Mouse (Mus musculus) MEL (cell line): Measurements from ENCODE around the gene Top2a. TPM values are rescaled to one million over a fixed set of nuclear protein-coding genes. Genes with fewer than 3 reads are reported as not detected.

Experiments used
- DNase-seq: peaks from one replicate; pipeline ENCODE4 v3.0.0; 2011; ENCODE audit warnings: low read depth, low spot score
- H3K27ac ChIP-seq: 2 replicates; pipeline ENCODE4 v1.5.1; 2012; ENCODE audit warnings: low read depth, mild to moderate bottlenecking, control low read depth, low read length, moderate library complexity; ENCODE audit not compliant: control insufficient read depth
- H3K27me3 ChIP-seq, 2 experiments: fragments of 150-350 bp in 1 of 2; sonication (generic) in 1 of 2; 2 replicates each; pipeline ENCODE4 v1.6.1; 2012; ENCODE audit warnings: low read length in 2 of 2, mild to moderate bottlenecking in 2 of 2, improper control_type of control experiment in 1 of 2, moderate library complexity in 1 of 2; ENCODE audit not compliant: insufficient read depth in 2 of 2, control insufficient read depth in 1 of 2
- H3K36me3 ChIP-seq, 2 experiments: 2 replicates each; pipeline ENCODE4 v1.6.1; 2012 to 2014; ENCODE audit warnings: low read length in 2 of 2, improper control_type of control experiment in 1 of 2, inconsistent platforms in 1 of 2, mild to moderate bottlenecking in 1 of 2; ENCODE audit not compliant: insufficient read depth in 2 of 2, control insufficient read depth in 1 of 2
- H3K4me1 ChIP-seq, 2 experiments: fragments of 150-350 bp in 1 of 2; sonication (generic) in 1 of 2; 2 replicates each; pipeline ENCODE4 v1.6.1; 2012; ENCODE audit warnings: low read length in 2 of 2, improper control_type of control experiment in 1 of 2, mild to moderate bottlenecking in 1 of 2; ENCODE audit not compliant: insufficient read depth in 2 of 2, control insufficient read depth in 1 of 2
- H3K4me3 ChIP-seq, 2 experiments: fragments of 150-350 bp in 1 of 2; sonication (generic) in 1 of 2; 2 replicates each; pipeline ENCODE4 v1.5.1; 2012; ENCODE audit warnings: low read depth in 2 of 2, low read length in 2 of 2, mild to moderate bottlenecking in 2 of 2, moderate library complexity in 2 of 2, control low read depth in 1 of 2, improper control_type of control experiment in 1 of 2; ENCODE audit not compliant: control insufficient read depth in 1 of 2, insufficient read depth in 1 of 2
- H3K79me2 ChIP-seq: 2 replicates; pipeline ENCODE4 v1.6.1; 2012; ENCODE audit warnings: mild to moderate bottlenecking, low read length, moderate library complexity; ENCODE audit not compliant: control insufficient read depth, poor library complexity, insufficient read depth
- H3K9ac ChIP-seq: 2 replicates; pipeline ENCODE4 v1.6.1; 2012; ENCODE audit warnings: low read depth, mild to moderate bottlenecking, control low read depth, low read length, moderate library complexity; ENCODE audit not compliant: control insufficient read depth, poor library complexity, severe bottlenecking
- H3K9me3 ChIP-seq: fragments of 150-350 bp; sonication (generic); replicated peaks from 2 replicates; pipeline ENCODE4 v1.6.1; 2012; ENCODE audit warnings: mild to moderate bottlenecking, low read length, improper control_type of control experiment, moderate library complexity; ENCODE audit not compliant: insufficient read depth
- BHLHE40 ChIP-seq: IDR thresholded peaks from 2 replicates; pipeline ENCODE4 v1.6.1; 2012; ENCODE audit warnings: low read depth, mild to moderate bottlenecking, inconsistent platforms, low read length, improper control_type of control experiment, borderline replicate concordance
- CHD1 ChIP-seq: IDR thresholded peaks from 2 replicates; pipeline ENCODE4 v1.6.1; 2012; ENCODE audit warnings: low read depth, mild to moderate bottlenecking, inconsistent platforms, low read length, improper control_type of control experiment
- CTCF ChIP-seq, 3 experiments: IDR thresholded peaks in 2 of 3; conservative IDR thresholded peaks in 1 of 3; 2 replicates each; pipeline ENCODE4 v1.5.1; 2011 to 2012; ENCODE audit warnings: low read length in 3 of 3, low read depth in 2 of 3, mild to moderate bottlenecking in 2 of 3, improper control_type of control experiment in 1 of 3, inconsistent platforms in 1 of 3, mixed read lengths in 1 of 3, moderate library complexity in 1 of 3; ENCODE audit not compliant: control insufficient read depth in 1 of 3, insufficient read depth in 1 of 3, poor library complexity in 1 of 3, severe bottlenecking in 1 of 3
- E2F4 ChIP-seq: IDR thresholded peaks from 2 replicates; pipeline ENCODE4 v1.6.1; 2011; ENCODE audit warnings: low read depth, low read length, improper control_type of control experiment, borderline replicate concordance
- ELF1 ChIP-seq: IDR thresholded peaks from 2 replicates; pipeline ENCODE4 v1.6.1; 2014; ENCODE audit warnings: low read depth, mild to moderate bottlenecking, inconsistent platforms, low read length, improper control_type of control experiment, moderate library complexity
- EP300 ChIP-seq, 2 experiments: IDR thresholded peaks; 2 replicates each; pipeline ENCODE4 v1.6.1; 2011; ENCODE audit warnings: improper control_type of control experiment in 2 of 2, low read length in 2 of 2, low read depth in 1 of 2, mild to moderate bottlenecking in 1 of 2
- ETS1 ChIP-seq: IDR thresholded peaks from 2 replicates; pipeline ENCODE4 v1.6.1; 2012; ENCODE audit warnings: low read depth, mild to moderate bottlenecking, inconsistent platforms, low read length, improper control_type of control experiment, moderate library complexity
- GABPA ChIP-seq: IDR thresholded peaks from 2 replicates; pipeline ENCODE4 v1.6.1; 2012; ENCODE audit warnings: low read depth, mild to moderate bottlenecking, inconsistent platforms, low read length, improper control_type of control experiment, moderate library complexity
- GATA1 ChIP-seq: IDR thresholded peaks from 2 replicates; pipeline ENCODE4 v1.6.1; 2011; ENCODE audit warnings: low read depth, low read length, improper control_type of control experiment
- HCFC1 ChIP-seq: IDR thresholded peaks from 2 replicates; pipeline ENCODE4 v1.6.1; 2012; ENCODE audit warnings: low read depth, mild to moderate bottlenecking, inconsistent platforms, low read length, improper control_type of control experiment, moderate library complexity
- JUND ChIP-seq: IDR thresholded peaks from 2 replicates; pipeline ENCODE4 v1.6.1; 2011; ENCODE audit warnings: low read depth, mild to moderate bottlenecking, improper control_type of control experiment, low read length
- KAT2A ChIP-seq: conservative IDR thresholded peaks from 2 replicates; pipeline ENCODE4 v1.6.1; 2012; ENCODE audit warnings: low read depth, low read length, improper control_type of control experiment, inconsistent platforms
- MAFK ChIP-seq: IDR thresholded peaks from 2 replicates; pipeline ENCODE4 v1.6.1; 2011; ENCODE audit warnings: low read depth, mild to moderate bottlenecking, low read length, improper control_type of control experiment, borderline replicate concordance
- MAZ ChIP-seq: IDR thresholded peaks from 2 replicates; pipeline ENCODE4 v1.6.1; 2012; ENCODE audit warnings: low read depth, mild to moderate bottlenecking, inconsistent platforms, low read length, improper control_type of control experiment
- MXI1 ChIP-seq: IDR thresholded peaks from 2 replicates; pipeline ENCODE4 v1.6.1; 2011; ENCODE audit warnings: mild to moderate bottlenecking, low read depth, low read length, improper control_type of control experiment
- POLR2AphosphoS5 ChIP-seq: IDR thresholded peaks from 2 replicates; pipeline ENCODE4 v1.6.1; 2012; ENCODE audit warnings: low read depth, borderline replicate concordance, mild to moderate bottlenecking, inconsistent platforms, low read length, moderate library complexity, mixed read lengths
- RAD21 ChIP-seq: IDR thresholded peaks from 2 replicates; pipeline ENCODE4 v1.6.1; 2011; ENCODE audit warnings: mild to moderate bottlenecking, low read depth, low read length, improper control_type of control experiment
- RCOR1 ChIP-seq: IDR thresholded peaks from 2 replicates; pipeline ENCODE4 v1.6.1; 2012; ENCODE audit warnings: low read depth, mild to moderate bottlenecking, inconsistent platforms, low read length, improper control_type of control experiment
- SIN3A ChIP-seq: IDR thresholded peaks from 2 replicates; pipeline ENCODE4 v1.6.1; 2012; ENCODE audit warnings: low read length, improper control_type of control experiment, inconsistent platforms
- TAL1 ChIP-seq: IDR thresholded peaks from 2 replicates; pipeline ENCODE4 v1.6.1; 2012; ENCODE audit warnings: mild to moderate bottlenecking, inconsistent platforms, low read length, moderate library complexity, mixed read lengths
- TBP ChIP-seq: IDR thresholded peaks from 2 replicates; pipeline ENCODE4 v1.8.0; 2011; ENCODE audit warnings: low read depth, low read length, improper control_type of control experiment
- TCF12 ChIP-seq: IDR thresholded peaks from 2 replicates; pipeline ENCODE4 v1.6.1; 2014; ENCODE audit warnings: low read depth, mild to moderate bottlenecking, inconsistent platforms, low read length, improper control_type of control experiment, moderate library complexity
- USF1 ChIP-seq: IDR thresholded peaks from 2 replicates; pipeline ENCODE4 v1.6.1; 2014; ENCODE audit warnings: low read depth, mild to moderate bottlenecking, inconsistent platforms, low read length, improper control_type of control experiment, moderate library complexity
- ZNF384 ChIP-seq: IDR thresholded peaks from 2 replicates; pipeline ENCODE4 v1.6.1; 2012; ENCODE audit warnings: low read depth, mild to moderate bottlenecking, inconsistent platforms, low read length, improper control_type of control experiment
- polyA plus RNA-seq, 2 experiments: library from polyadenylated mRNA; stranded (reverse) in 1 of 2; unstranded in 1 of 2; fragments of >175 nt in 1 of 2; fragments of >200 nt in 1 of 2; gene quantifications; 2 replicates each; pipeline versions ENCODE4 v1.2.1 to v1.2.4; 2012; ENCODE audit warnings: low replicate concordance in 2 of 2, low read depth in 1 of 2; ENCODE audit not compliant: insufficient read length in 2 of 2, insufficient read depth in 1 of 2, missing spikeins in 1 of 2
- total RNA-seq: library from RNA; depleted of rRNA; stranded (reverse); fragments of 300-350 nt; gene quantifications from 2 replicates; pipeline ENCODE4 v1.2.3, GENCODE M21; 2012

The Top2a gene
- total and polyA plus RNA-seq, 3 experiments = 395 to 643 (median 443) TPM

DNA sequence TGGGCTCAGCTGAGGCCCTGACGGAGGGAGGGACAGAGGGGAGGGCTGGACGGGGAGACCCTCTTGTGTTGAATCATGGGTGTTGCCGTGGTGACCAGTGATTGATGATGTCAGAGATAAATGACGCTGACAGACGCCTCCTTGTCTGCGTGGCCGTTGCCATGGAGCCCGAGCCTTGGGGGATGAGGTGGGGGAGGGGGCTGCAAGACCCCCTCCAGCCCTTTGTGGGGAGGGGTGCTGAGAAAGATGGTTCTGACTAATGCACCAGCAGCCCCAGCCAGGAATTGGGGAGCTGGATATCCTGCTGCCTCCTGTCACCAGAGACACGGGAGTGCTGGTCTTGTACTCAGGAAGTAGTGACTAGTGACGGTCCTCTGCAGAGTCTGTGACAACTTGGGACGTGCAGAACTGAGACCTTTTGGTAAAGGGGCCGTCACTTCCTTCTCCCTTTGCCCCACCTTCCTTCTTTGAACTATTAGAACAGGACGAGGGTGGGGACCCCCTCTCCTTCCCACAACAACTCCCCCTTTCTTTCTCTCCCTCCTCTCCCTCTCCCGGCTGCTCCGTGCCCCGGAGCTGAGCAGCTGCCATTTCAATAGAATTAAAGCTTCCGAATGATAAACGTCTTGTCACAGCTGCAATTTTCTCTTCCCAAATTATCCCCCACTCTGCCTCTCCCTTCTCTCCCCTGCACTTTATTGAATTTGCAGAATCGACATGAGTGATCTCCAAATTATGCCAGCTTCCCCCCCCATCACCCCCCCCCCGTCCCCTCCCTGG, 55.1 kb downstream of the Top2a start:
- Histone ChIP-seq H3K36me3 (peaks cover 0 to 6% of the 10 kb centered on the region in 2 experiments; a peak in 2 of 4 replicates), H3K79me2 (no peaks in the 10 kb centered on the region), H3K4me1 (peaks cover 0 to 6% of the 10 kb centered on the region in 2 experiments), H3K9ac (no peak overlapping the region), H3K4me3 (no peak overlapping the region), H3K27me3 (no peaks in the 10 kb centered on the region), H3K27ac (no peak overlapping the region), H3K9me3 (no peaks in the 10 kb centered on the region)
- no peak for DNase-seq
- TF ChIP-seq MXI1 (no peak), BHLHE40 (no peak), EP300 (IDR thresholded peaks at IDR 0.05; ENCODE audit: low read depth in 1 of 2, low read length in 2 of 2) (no peak), TCF12 (no peak), GABPA (no peak), RAD21 (no peak), E2F4 (no peak), HCFC1 (no peak)

DNA sequence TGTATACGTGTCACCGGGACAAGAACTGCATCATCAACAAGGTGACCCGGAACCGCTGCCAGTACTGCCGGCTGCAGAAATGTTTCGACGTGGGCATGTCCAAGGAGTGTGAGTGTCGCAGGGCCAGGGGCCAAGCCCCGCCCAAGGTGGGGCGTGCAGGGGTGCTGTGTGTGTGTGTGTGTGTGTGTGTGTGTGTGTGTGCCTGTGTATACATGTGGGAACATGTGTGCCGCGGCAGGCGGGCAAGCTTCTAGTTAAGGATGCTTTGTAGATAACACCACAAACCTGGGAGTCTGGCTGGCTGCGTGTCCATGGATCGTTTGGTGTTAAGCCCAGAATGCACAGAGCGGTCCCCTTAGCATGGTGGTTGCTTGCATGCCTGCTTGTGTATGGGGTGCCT, 55.9 kb downstream of the Top2a start:
- Histone ChIP-seq H3K9me3 (no peaks in the 10 kb centered on the region), H3K4me3 (no peak overlapping the region), H3K9ac (no peak overlapping the region), H3K36me3 (peaks cover 0 to 11% of the 10 kb centered on the region in 2 experiments; a peak in 2 of 4 replicates), H3K79me2 (no peaks in the 10 kb centered on the region), H3K4me1 (peaks cover 0 to 13% of the 10 kb centered on the region in 2 experiments), H3K27ac (no peak overlapping the region), H3K27me3 (no peaks in the 10 kb centered on the region)
- no peak for TF ChIP-seq ELF1
- TF ChIP-seq E2F4 = no peak
- TF ChIP-seq BHLHE40 = no peak
- TF ChIP-seq SIN3A = no peak
- no peak for TF ChIP-seq JUND
- TF ChIP-seq MAFK = no peak
- no peak for TF ChIP-seq TCF12
- TF ChIP-seq GATA1 = no peak
- TF ChIP-seq ZNF384 = no peak
- TF ChIP-seq HCFC1 = no peak
- no peak for TF ChIP-seq TBP
- TF ChIP-seq MAZ = no peak
- TF ChIP-seq POLR2AphosphoS5 = no peak
- no peak for TF ChIP-seq USF1
- TF ChIP-seq ETS1 = no peak
- no peak for TF ChIP-seq CHD1
- no peak for TF ChIP-seq KAT2A
- TF ChIP-seq RCOR1 = no peak
- TF ChIP-seq TAL1 = no peak
- no peak for TF ChIP-seq CTCF (IDR thresholded peaks at IDR 0.05 in 2 of 3, conservative IDR thresholded peaks at IDR 0.05 in 1 of 3; ENCODE audit: control insufficient read depth in 1 of 3, insufficient read depth in 1 of 3, low read depth in 2 of 3, low read length in 3 of 3, poor library complexity in 1 of 3, severe bottlenecking in 1 of 3)
- no peak for DNase-seq
